Mouse (Mus musculus) neural tube, embryonic 13.5 days (tissue): ENCODE results near the gene Srbd1. TPM values are rescaled to one million over a fixed set of nuclear protein-coding genes. Genes with fewer than 3 reads are reported as not detected.

Experiments
- ATAC-seq: fragments of 200-750 bp; cut with Nextera tagmentation; 2 replicates; pipeline ENCODE4 v1.8.0; 2017; ENCODE audit warnings: low read depth, mild to moderate bottlenecking, moderate TSS enrichment, moderate library complexity
- H3K27ac ChIP-seq: fragments of 300-500 bp; sonication (generic); replicated peaks from 2 replicates; pipeline ENCODE4 v1.5.1; 2015; ENCODE audit warnings: moderate library complexity, mild to moderate bottlenecking, inconsistent platforms
- H3K27me3 ChIP-seq: fragments of 300-500 bp; sonication (generic); 2 replicates; pipeline ENCODE4 v1.6.1; 2015; ENCODE audit warnings: mild to moderate bottlenecking, inconsistent platforms
- H3K36me3 ChIP-seq: fragments of 300-500 bp; sonication (generic); 2 replicates; pipeline ENCODE4 v1.6.1; 2015; ENCODE audit warnings: mild to moderate bottlenecking, inconsistent platforms
- H3K4me1 ChIP-seq: fragments of 300-500 bp; sonication (generic); replicated peaks from 2 replicates; pipeline ENCODE4 v1.6.1; 2015; ENCODE audit warnings: inconsistent platforms
- H3K4me2 ChIP-seq: fragments of 300-500 bp; sonication (generic); 2 replicates; pipeline ENCODE4 v1.6.1; 2015; ENCODE audit warnings: inconsistent platforms, mild to moderate bottlenecking, moderate library complexity
- H3K4me3 ChIP-seq: fragments of 300-500 bp; sonication (generic); 2 replicates; pipeline ENCODE4 v1.5.1; 2015; ENCODE audit warnings: mild to moderate bottlenecking, inconsistent platforms
- H3K9ac ChIP-seq: fragments of 300-500 bp; sonication (generic); 2 replicates; pipeline ENCODE4 v1.6.1; 2015; ENCODE audit warnings: moderate library complexity, mild to moderate bottlenecking, inconsistent platforms
- H3K9me3 ChIP-seq: fragments of 300-500 bp; sonication (generic); 2 replicates; pipeline ENCODE4 v1.6.1; 2016; ENCODE audit warnings: inconsistent platforms
- WGBS: fragments of 180-500 bp; shearing (Covaris S2); methylation state at CpG from one replicate; pipeline ENCODE4 v1.1.7; 2015; 5-methylcytosine and 5-hydroxymethylcytosine counted together
- polyA plus RNA-seq: library from polyadenylated mRNA; unstranded; fragments of >200 nt; fragmentation: Nextera tagmentation; extraction: Ambion mirVana; gene quantifications from 2 replicates; pipeline ENCODE4 v1.2.1, GENCODE M21; 2015

Srbd1 gene
- polyA plus RNA-seq, result 14.6 and 16.4 TPM in 2 replicates

- Histone ChIP-seq H3K4me1 (peaks cover 19% of the 10 kb centered on the region), H3K27me3 (no peaks in the 10 kb centered on the region), H3K36me3 (peaks cover 3% of the 10 kb centered on the region; the same call in 1 of the 2 replicates), H3K4me3 (peak within 1 kb of the TSS; percentile 80), H3K27ac (peak within 1 kb of the TSS; percentile 80), H3K4me2 (peak within 1 kb of the TSS; percentile 97), H3K9ac (peak within 1 kb of the TSS; percentile 82), H3K9me3 (no peaks in the 10 kb centered on the region)
- peak; percentile 94 for ATAC-seq
- WGBS, result under 1% methylated on average over 34 of the region's 45 CpGs
These were observed at the start of gene Srbd1 for GRCm38 (mm10) chr17:86145079-86145951. Gene Srbd1 (minus strand): TSS chr17:86145175.

GRCm38 (mm10) chr17:86193979-86194378 is 49.0 kb upstream of the Srbd1 start:
- no peak for ATAC-seq
- H3K9ac ChIP-seq, result no peak overlapping the region
- H3K27me3 ChIP-seq, result no peaks in the 10 kb centered on the region
- H3K4me2 ChIP-seq, result no peak overlapping the region
- no peak overlapping the region for H3K4me3 ChIP-seq
- H3K4me1 ChIP-seq, result peaks cover 3% of the 10 kb centered on the region; the same call in 1 of the 2 replicates
- no peak overlapping the region for H3K27ac ChIP-seq
- H3K36me3 ChIP-seq, result no peaks in the 10 kb centered on the region
- no peaks in the 10 kb centered on the region for H3K9me3 ChIP-seq
- WGBS, result 93% methylated on average over 6 of the region's 6 CpGs

- no peak for ATAC-seq
- Histone ChIP-seq H3K9ac (no peak overlapping the region), H3K36me3 (no peaks in the 10 kb centered on the region), H3K27ac (no peak overlapping the region), H3K4me3 (no peak overlapping the region), H3K27me3 (no peaks in the 10 kb centered on the region), H3K4me2 (no peak overlapping the region), H3K4me1 (peaks cover 14% of the 10 kb centered on the region), H3K9me3 (no peaks in the 10 kb centered on the region)
- WGBS, result 88% methylated on average over 1 of the region's 1 CpGs
These were observed 42.8 kb upstream of the Srbd1 start for GRCm38 (mm10) chr17:86187777-86188176.

GRCm38 (mm10) chr17:86185584-86185983 is 40.6 kb upstream of the Srbd1 start:
- ATAC-seq, result no peak
- WGBS, result 48% methylated on average over 7 of the region's 7 CpGs

GRCm38 (mm10) chr17:86184552-86185209 is 39.7 kb upstream of the Srbd1 start:
- WGBS, result 76% methylated on average over 9 of the region's 9 CpGs
- no peaks in the 10 kb centered on the region for H3K27me3 ChIP-seq
- no peak for ATAC-seq

More at GRCm38 (mm10) chr17:86185584-86185983, 40.6 kb upstream of the Srbd1 start:
- Histone ChIP-seq H3K9me3 (peaks cover 3% of the 10 kb centered on the region; the same call in 1 of the 2 replicates), H3K27ac (no peak overlapping the region; the same call in 1 of the 2 replicates), H3K4me2 (no peak overlapping the region), H3K4me1 (peaks cover 14% of the 10 kb centered on the region), H3K9ac (no peak overlapping the region), H3K36me3 (no peaks in the 10 kb centered on the region), H3K4me3 (no peak overlapping the region), H3K27me3 (no peaks in the 10 kb centered on the region)

GRCm38 (mm10) chr17:86183788-86184187 is 38.8 kb upstream of the Srbd1 start:
- Histone ChIP-seq H3K36me3 (no peaks in the 10 kb centered on the region), H3K27ac (no peak overlapping the region), H3K4me1 (peaks cover 14% of the 10 kb centered on the region), H3K4me3 (no peak overlapping the region), H3K9ac (no peak overlapping the region), H3K9me3 (peaks cover 3% of the 10 kb centered on the region; the same call in 1 of the 2 replicates), H3K4me2 (no peak overlapping the region), H3K27me3 (no peaks in the 10 kb centered on the region)
- 23% methylated on average over 2 of the region's 2 CpGs for WGBS
- ATAC-seq, result no peak

More at GRCm38 (mm10) chr17:86184552-86185209, 39.7 kb upstream of the Srbd1 start:
- Histone ChIP-seq H3K4me2 (no peak overlapping the region), H3K27ac (peak overlapping the region; percentile 23; the same call in 1 of the 2 replicates), H3K4me1 (peaks cover 14% of the 10 kb centered on the region), H3K9ac (no peak overlapping the region), H3K36me3 (no peaks in the 10 kb centered on the region), H3K9me3 (peaks cover 3% of the 10 kb centered on the region; the same call in 1 of the 2 replicates), H3K4me3 (no peak overlapping the region)

- Histone ChIP-seq H3K4me2 (no peak overlapping the region), H3K9ac (no peak overlapping the region), H3K27ac (no peak overlapping the region), H3K36me3 (peaks cover 14% of the 10 kb centered on the region; the same call in 1 of the 2 replicates), H3K4me3 (no peak overlapping the region), H3K4me1 (peaks cover 27% of the 10 kb centered on the region), H3K27me3 (no peaks in the 10 kb centered on the region), H3K9me3 (0 out of 2 replicates have a peak, but pooled peaks cover under 1% of the 10 kb centered on the region)
- no peak for ATAC-seq
- WGBS, result 68% methylated on average over 7 of the region's 7 CpGs
These were observed 31.7 kb upstream of the Srbd1 start for GRCm38 (mm10) chr17:86176722-86177121.

GRCm38 (mm10) chr17:86175516-86175915 is 30.5 kb upstream of the Srbd1 start:
- no peak for ATAC-seq

GRCm38 (mm10) chr17:86170164-86170958 is 25.4 kb upstream of the Srbd1 start:
- Histone ChIP-seq H3K27me3 (no peaks in the 10 kb centered on the region), H3K27ac (0 out of 2 replicates have a peak overlapping the region, but pooled peaks have one; percentile 18), H3K4me1 (peaks cover 42% of the 10 kb centered on the region), H3K9ac (peak overlapping the region; percentile 93), H3K9me3 (no peaks in the 10 kb centered on the region), H3K4me3 (peak overlapping the region; percentile 80), H3K36me3 (peaks cover 14% of the 10 kb centered on the region; the same call in 1 of the 2 replicates), H3K4me2 (peak overlapping the region; percentile 76)
- 47% methylated on average over 9 of the region's 9 CpGs for WGBS
- ATAC-seq, result no peak

More at GRCm38 (mm10) chr17:86175516-86175915, 30.5 kb upstream of the Srbd1 start:
- no peak overlapping the region for H3K9ac ChIP-seq
- H3K9me3 ChIP-seq, result no peaks in the 10 kb centered on the region
- H3K27ac ChIP-seq, result no peak overlapping the region
- no peak overlapping the region for H3K4me2 ChIP-seq
- H3K4me3 ChIP-seq, result no peak overlapping the region
- H3K36me3 ChIP-seq, result peaks cover 14% of the 10 kb centered on the region; the same call in 1 of the 2 replicates
- no peaks in the 10 kb centered on the region for H3K27me3 ChIP-seq
- 66% methylated on average over 9 of the region's 9 CpGs for WGBS
- peaks cover 38% of the 10 kb centered on the region for H3K4me1 ChIP-seq

GRCm38 (mm10) chr17:86169092-86169491 is 24.1 kb upstream of the Srbd1 start:
- peak overlapping the region; percentile 76 for H3K4me2 ChIP-seq
- no peak for ATAC-seq
- H3K9ac ChIP-seq, result peak overlapping the region; percentile 93
- H3K27me3 ChIP-seq, result no peaks in the 10 kb centered on the region
- H3K36me3 ChIP-seq, result peaks cover 14% of the 10 kb centered on the region; the same call in 1 of the 2 replicates
- H3K4me3 ChIP-seq, result peak overlapping the region; percentile 80
- no peaks in the 10 kb centered on the region for H3K9me3 ChIP-seq
- peak overlapping the region; percentile 96; the same call in 1 of the 2 replicates for H3K27ac ChIP-seq
- WGBS, result 21% methylated on average over 6 of the region's 6 CpGs
- H3K4me1 ChIP-seq, result peaks cover 42% of the 10 kb centered on the region
